Mouse (Mus musculus): ENCODE measurements at regions not wholly inside any gene's neighbourhood (a gene's known extent, or its start where the extent isn't known, plus 50 kb on each side); places are given as distances from the start of the nearest gene placed in this dataset.
"Not testable (repeated sequence)": the region's sequence is repeated elsewhere in the genome, so short reads cannot be mapped to it uniquely, and the experiment has no call there.

DNA sequence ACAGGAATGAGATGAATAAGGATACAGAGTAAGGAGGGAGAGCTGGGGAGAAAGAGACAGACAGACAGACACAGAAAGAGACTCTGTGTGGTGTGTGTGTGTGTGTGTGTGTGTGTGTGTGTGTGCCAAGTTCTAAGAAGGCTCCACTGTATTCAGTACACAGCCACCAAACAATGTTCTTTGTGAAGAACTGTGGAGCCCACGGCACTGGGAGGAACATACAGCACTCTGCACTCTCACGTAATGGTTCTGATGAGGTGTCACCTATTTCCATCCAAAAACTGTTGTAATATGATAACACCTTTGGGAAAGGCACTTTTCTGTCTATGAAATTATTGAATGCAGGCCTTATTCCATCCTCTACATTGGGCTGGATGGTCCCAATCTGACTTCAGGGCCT lies 184.8 kb upstream of the Meox2 start:
- no peak for ATAC-seq (replicated peaks; ENCODE audit: low FRiP score, low TSS enrichment, poor library complexity, severe bottlenecking)

DNA sequence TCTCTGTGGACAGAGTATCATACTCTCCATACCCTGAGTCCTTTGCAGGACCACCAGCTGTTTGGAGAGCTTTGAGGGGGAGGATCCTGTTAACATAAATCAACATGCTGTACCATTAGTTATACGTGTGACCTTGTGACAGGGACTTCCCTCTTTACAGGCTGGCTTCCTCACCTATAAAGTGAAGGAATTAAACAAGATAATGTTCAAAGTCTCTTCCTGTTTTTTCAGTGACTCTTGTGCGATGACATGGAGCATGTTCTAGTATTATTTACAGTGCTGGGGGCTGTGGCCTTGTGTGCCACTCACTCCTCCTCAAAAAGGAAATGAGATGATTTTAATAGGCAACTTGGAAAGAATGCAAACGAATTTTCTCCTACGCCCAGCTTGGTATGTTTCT lies 182.1 kb upstream of the Meox2 start:
- no peak for ATAC-seq (replicated peaks; ENCODE audit: low FRiP score, low TSS enrichment, poor library complexity, severe bottlenecking)

DNA sequence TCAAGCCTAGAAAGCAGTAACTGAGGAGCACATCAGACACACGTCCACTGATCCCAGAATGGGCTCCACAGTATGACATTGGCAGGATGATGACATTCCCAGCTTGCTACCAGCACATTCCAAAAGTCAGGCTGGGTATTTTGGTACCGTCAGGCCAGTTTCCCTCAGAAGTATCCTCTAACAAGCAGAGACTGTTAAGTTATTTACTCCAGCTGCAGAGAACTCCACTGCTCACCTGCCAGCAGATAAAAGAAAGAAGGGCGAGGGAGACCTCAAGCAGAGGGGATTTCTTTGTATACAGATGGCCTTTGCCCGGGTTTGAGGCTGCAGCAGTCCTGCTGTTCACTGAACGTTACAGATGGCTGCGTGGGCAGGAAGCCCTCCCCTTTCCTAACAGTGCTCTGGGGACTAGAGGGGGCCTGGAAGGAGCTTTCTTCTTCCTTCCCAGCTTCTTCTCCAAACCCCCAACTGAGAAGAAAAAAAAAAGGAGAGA lies 175.2 kb upstream of the Meox2 start:
- no peak for ATAC-seq (replicated peaks; ENCODE audit: low FRiP score, low TSS enrichment, poor library complexity, severe bottlenecking)

DNA sequence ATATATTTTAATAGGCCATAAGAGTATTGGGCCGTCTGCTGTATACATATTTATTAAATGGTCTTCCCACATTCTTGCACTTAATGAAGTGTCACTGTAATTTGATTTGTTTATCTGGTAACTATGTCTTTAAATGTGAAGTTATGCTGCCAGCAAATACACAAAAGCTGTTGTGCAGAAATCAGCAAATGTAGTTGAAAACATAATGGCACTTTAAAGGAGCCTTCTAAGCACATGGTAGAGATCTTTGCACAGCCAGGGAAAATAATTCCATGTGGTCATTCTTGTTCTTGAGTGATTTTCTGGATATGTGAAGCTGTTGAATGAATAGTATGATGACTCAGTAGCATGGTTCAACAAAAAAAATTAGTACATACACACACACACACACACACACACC lies 164.4 kb upstream of the Meox2 start:
- no peak for ATAC-seq (replicated peaks; ENCODE audit: low FRiP score, low TSS enrichment, poor library complexity, severe bottlenecking)

- no peak for ATAC-seq (replicated peaks; ENCODE audit: low FRiP score, low TSS enrichment, poor library complexity, severe bottlenecking)
Observed at GRCm38 (mm10) chr12:36945964-36946363, 162.4 kb upstream of the Meox2 start.

GRCm38 (mm10) chr12:36947902-36948301 lies 160.4 kb upstream of the Meox2 start:
- ATAC-seq (replicated peaks; ENCODE audit: low FRiP score, low TSS enrichment, poor library complexity, severe bottlenecking), result no peak

GRCm38 (mm10) chr12:36949096-36949738 lies 159.1 kb upstream of the Meox2 start:
- no peak for ATAC-seq (replicated peaks; ENCODE audit: low FRiP score, low TSS enrichment, poor library complexity, severe bottlenecking)

- no peak for ATAC-seq (replicated peaks; ENCODE audit: low FRiP score, low TSS enrichment, poor library complexity, severe bottlenecking)
Observed at GRCm38 (mm10) chr12:36974432-36975094, 133.8 kb upstream of the Meox2 start.

- no peak for ATAC-seq (replicated peaks; ENCODE audit: low FRiP score, low TSS enrichment, poor library complexity, severe bottlenecking)
Observed at GRCm38 (mm10) chr12:36977141-36977540, 131.2 kb upstream of the Meox2 start.

- no peak for ATAC-seq (replicated peaks; ENCODE audit: low FRiP score, low TSS enrichment, poor library complexity, severe bottlenecking)
Observed at GRCm38 (mm10) chr12:36991135-36991534, 117.2 kb upstream of the Meox2 start.

- no peak for ATAC-seq (replicated peaks; ENCODE audit: low FRiP score, low TSS enrichment, poor library complexity, severe bottlenecking)
Observed at GRCm38 (mm10) chr12:36991970-36992369, 116.4 kb upstream of the Meox2 start.

- no peak for ATAC-seq (replicated peaks; ENCODE audit: low FRiP score, low TSS enrichment, poor library complexity, severe bottlenecking)
Observed at GRCm38 (mm10) chr12:37001401-37001800, 106.9 kb upstream of the Meox2 start.

- ATAC-seq (replicated peaks; ENCODE audit: low FRiP score, low TSS enrichment, poor library complexity, severe bottlenecking), result no peak
Observed at GRCm38 (mm10) chr12:37005262-37005661, 103.1 kb upstream of the Meox2 start.

GRCm38 (mm10) chr12:37010306-37010705 lies 98.0 kb upstream of the Meox2 start:
- ATAC-seq (replicated peaks; ENCODE audit: low FRiP score, low TSS enrichment, poor library complexity, severe bottlenecking), result no peak

DNA sequence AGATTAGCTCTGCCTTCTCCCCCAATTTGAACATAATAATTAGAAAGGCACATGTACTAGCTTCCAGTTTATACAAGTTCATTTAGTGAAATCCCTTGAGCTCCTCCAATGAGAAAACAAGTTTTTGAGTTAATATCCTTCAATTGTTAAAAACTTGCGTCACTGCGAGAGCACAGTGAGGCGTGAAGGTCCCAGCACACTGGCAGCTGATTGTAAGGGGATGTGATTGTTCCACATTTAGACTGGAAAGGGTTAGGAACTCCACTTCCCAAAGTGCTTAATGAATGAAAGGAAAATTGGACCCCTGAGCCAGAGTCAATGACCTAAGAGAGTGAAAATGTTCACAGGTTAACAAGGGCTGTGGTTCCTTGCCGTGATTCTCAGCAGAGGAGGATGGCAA lies 93.9 kb upstream of the Meox2 start:
- ATAC-seq (replicated peaks; ENCODE audit: low FRiP score, low TSS enrichment, poor library complexity, severe bottlenecking), result no peak

GRCm38 (mm10) chr12:37014945-37015344 lies 93.4 kb upstream of the Meox2 start:
- not testable (repeated sequence) for ATAC-seq (replicated peaks; ENCODE audit: low FRiP score, low TSS enrichment, poor library complexity, severe bottlenecking)

- ATAC-seq (replicated peaks; ENCODE audit: low FRiP score, low TSS enrichment, poor library complexity, severe bottlenecking), result no peak
Observed at GRCm38 (mm10) chr12:37015474-37016248, 92.7 kb upstream of the Meox2 start.

DNA sequence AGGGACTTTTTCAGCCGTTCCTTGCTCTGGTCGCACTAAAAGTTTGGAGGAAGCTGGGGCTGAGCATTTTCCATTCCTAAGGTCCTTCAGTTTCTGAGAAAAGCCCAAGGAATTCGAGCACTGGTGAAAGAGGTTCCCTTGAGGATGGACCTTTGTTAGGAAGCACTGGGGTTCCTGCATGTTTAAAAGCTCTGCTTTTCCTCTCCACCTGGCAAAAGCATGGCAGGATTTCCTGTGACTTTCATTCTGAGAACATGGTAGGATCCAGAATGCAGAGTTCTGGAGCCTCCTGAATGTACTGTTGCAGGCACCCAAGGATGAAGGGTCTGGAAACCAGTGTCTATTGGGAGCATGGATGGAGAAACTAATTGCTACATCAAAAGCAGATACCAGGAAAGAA lies 61.1 kb upstream of the Meox2 start:
- no peak for ATAC-seq (replicated peaks; ENCODE audit: low FRiP score, low TSS enrichment, poor library complexity, severe bottlenecking)

GRCm38 (mm10) chr12:37050596-37050995 lies 57.7 kb upstream of the Meox2 start:
- ATAC-seq (replicated peaks; ENCODE audit: low FRiP score, low TSS enrichment, poor library complexity, severe bottlenecking), result no peak

DNA sequence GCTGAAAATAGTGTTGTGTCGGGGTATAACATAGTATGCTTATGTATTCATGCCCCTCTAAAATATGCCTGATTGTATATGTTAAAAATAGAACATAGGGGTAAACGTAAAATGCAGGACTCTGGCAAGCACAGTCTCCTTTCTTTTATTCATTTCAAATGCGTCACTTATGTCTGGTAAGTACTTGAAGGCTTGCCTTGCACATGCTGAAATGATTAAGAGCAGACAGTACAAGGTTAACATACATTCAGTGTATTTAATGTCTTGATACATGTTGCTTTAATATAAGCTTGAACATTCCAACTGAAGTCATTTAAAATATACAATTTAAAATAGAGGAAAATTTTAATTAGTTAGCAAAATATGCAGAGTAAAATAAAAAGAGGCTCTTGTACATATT lies 50.9 kb upstream of the Meox2 start:
- ATAC-seq (replicated peaks; ENCODE audit: low FRiP score, low TSS enrichment, poor library complexity, severe bottlenecking), result no peak
